Mouse (Mus musculus) kidney, adult 2 months (tissue): ENCODE data around the gene Rangap1.

Experiments used
- CTCF ChIP-seq: fragments of 200-500 bp; conservative IDR thresholded peaks from 2 replicates; pipeline ENCODE4 v1.5.1; 2011; ENCODE audit warnings: low read depth, mild to moderate bottlenecking, control low read depth, low read length, moderate library complexity, mixed read lengths; ENCODE audit not compliant: insufficient read depth, insufficient read length
- POLR2A ChIP-seq: fragments of 200-500 bp; IDR thresholded peaks from one replicate; pipeline ENCODE4 v1.6.1; 2011; ENCODE audit warnings: low read depth, low read length, control low read depth

DNA sequence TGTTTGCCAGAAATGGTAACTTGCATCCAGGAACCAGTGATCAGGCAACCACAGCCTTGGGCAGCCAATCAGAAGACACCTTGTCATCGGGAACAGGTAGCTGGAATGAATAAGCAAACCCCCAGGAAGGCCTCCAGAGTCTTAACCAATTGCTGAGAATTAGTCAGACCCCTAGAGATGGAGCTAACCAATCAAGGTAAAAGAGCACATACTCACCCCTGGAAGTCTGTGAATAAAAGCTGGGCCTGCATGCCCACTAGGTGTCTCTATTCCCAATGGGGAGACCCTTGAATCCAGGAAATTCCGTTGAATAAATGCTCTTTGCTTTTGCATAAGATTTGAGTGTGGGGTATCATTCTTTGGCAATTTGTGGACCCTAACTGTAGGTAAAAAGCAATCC lies 5.4 kb downstream of the Rangap1 start:
- TF ChIP-seq CTCF (peak; percentile 36), POLR2A (no peak)
